Mouse (Mus musculus): ENCODE measurements around the gene Myo9b.

DNA sequence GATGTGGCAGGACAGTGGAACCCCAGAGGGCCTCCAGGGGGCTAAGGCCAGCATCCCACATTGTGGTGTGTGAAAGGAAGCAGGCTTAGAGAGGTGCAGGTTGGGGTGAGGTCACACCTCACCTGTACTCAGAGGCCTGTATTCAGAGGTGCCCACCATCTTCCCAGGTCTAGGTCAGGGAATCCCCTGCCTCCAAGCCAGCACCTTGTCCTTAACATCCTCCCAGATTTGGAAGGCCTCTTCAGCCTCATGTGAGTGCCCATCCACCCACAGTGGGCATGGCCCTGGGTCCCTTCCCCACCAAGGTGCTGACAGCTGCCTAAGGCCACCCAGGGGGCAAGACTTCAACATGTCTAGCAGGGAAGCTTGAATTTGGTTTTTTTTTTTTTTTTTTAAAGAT is 128.9 kb downstream of the Myo9b start:
- TF ChIP-seq ZNF384 (IDR thresholded peaks at IDR 0.05; ENCODE audit: low read depth, low read length) (no peak), HCFC1 (IDR thresholded peaks at IDR 0.05; ENCODE audit: borderline replicate concordance, insufficient read depth, low read length) (no peak), MAFK (IDR thresholded peaks at IDR 0.05; ENCODE audit: insufficient read depth, low read depth, low read length) (no peak), CHD2 (IDR thresholded peaks at IDR 0.05; ENCODE audit: low read depth, low read length) (no peak)
